9 mouse cellular contexts compared by ENCODE assay signal in genomic region chr9:15307257-15307656, GRCm38 (mm10). TPM values are rescaled to one million over a fixed set of nuclear protein-coding genes. Genes with fewer than 3 reads are reported as not detected.
DNase-seq lines count a peak whose midpoint lies in the region; ATAC-seq and TF ChIP-seq lines count a peak whose summit lies in the region.
"Had no signal": no experiment of that assay in that cellular context is flagged by ENCODE, and none has a peak within 500 bp of the region (broad histone marks: within the 10 kb centered on the region; RNA-seq: fewer than 3 reads in every experiment).

No protein-coding gene starts in this region.

- no peak for TF ChIP-seq POLR2A in limb, embryonic 14.5 days (IDR thresholded peaks at IDR 0.05; ENCODE audit: borderline replicate concordance, extremely low read depth, insufficient read depth, insufficient read length)

- no peak for DNase-seq in forebrain, embryonic 11.5 days (ENCODE audit: low spot score)
- no peak for DNase-seq in limb, embryonic 14.5 days (ENCODE audit: low spot score)
- DNase-seq in layer of hippocampus, postnatal 36 days, result no peak
- DNase-seq in left cerebral cortex, adult 18-20 months (ENCODE audit: low spot score in 2 of 2), result no peak
- no peak for DNase-seq in cerebellum, adult 9-10 months
- DNase-seq: adrenal gland, postnatal 25 days had no signal

- peak overlapping the region; percentile 85 for H3K4me2 ChIP-seq in forebrain, embryonic 11.5 days (ENCODE audit: low read depth, low read length, severe bottlenecking)
- peak overlapping the region; percentile 90 for H3K4me2 ChIP-seq in limb, embryonic 14.5 days (replicated peaks; ENCODE audit: low read depth, low read length, severe bottlenecking)
- peak overlapping the region; percentile 84 for H3K4me2 ChIP-seq in stomach, embryonic 14.5 days (replicated peaks; ENCODE audit: low read depth, low read length)

- H3K4me1 ChIP-seq in megakaryocyte, embryonic 14.5 days, result peaks cover 70% of the 10 kb centered on the region
- H3K4me1 ChIP-seq in forebrain, embryonic 11.5 days (replicated peaks; ENCODE audit: control insufficient read depth, insufficient read depth, low read length), result peaks cover 11% of the 10 kb centered on the region; the same call in 1 of the 2 replicates
- H3K4me1 ChIP-seq in limb, embryonic 14.5 days (ENCODE audit: control insufficient read depth, insufficient read depth, low read length), result peaks cover 18% of the 10 kb centered on the region
- H3K4me1 ChIP-seq in stomach, embryonic 14.5 days (ENCODE audit: control insufficient read depth, insufficient read depth, low read length), result peaks cover 16% of the 10 kb centered on the region; the same call in 1 of the 2 replicates

- peak overlapping the region; percentile 99 for H3K4me3 ChIP-seq in megakaryocyte, embryonic 14.5 days (replicated peaks)
- H3K4me3 ChIP-seq in forebrain, embryonic 11.5 days (ENCODE audit: low read depth, low read length), result peak overlapping the region; percentile 70
- H3K4me3 ChIP-seq in limb, embryonic 14.5 days (replicated peaks; ENCODE audit: low read length), result peak overlapping the region; percentile 95
- peak overlapping the region; percentile 78 for H3K4me3 ChIP-seq in stomach, embryonic 14.5 days (ENCODE audit: low read depth, low read length)

- no peaks in the 10 kb centered on the region for H3K27me3 ChIP-seq in megakaryocyte, embryonic 14.5 days (replicated peaks)
- no peaks in the 10 kb centered on the region for H3K27me3 ChIP-seq in forebrain, embryonic 11.5 days (ENCODE audit: control insufficient read depth, insufficient read depth, low read length)
- H3K27me3 ChIP-seq in limb, embryonic 14.5 days (ENCODE audit: control insufficient read depth, insufficient read depth, low read length), result no peaks in the 10 kb centered on the region
- H3K27me3 ChIP-seq in stomach, embryonic 14.5 days (ENCODE audit: control insufficient read depth, insufficient read depth, low read length), result no peaks in the 10 kb centered on the region

- peak overlapping the region; percentile 91 for H3K9ac ChIP-seq in forebrain, embryonic 11.5 days (ENCODE audit: low read length)
- H3K9ac ChIP-seq in limb, embryonic 14.5 days (ENCODE audit: low read depth, low read length, severe bottlenecking), result peak overlapping the region; percentile 97
- peak overlapping the region; percentile 82 for H3K9ac ChIP-seq in stomach, embryonic 14.5 days (replicated peaks; ENCODE audit: low read depth, low read length)

- H3K27ac ChIP-seq in forebrain, embryonic 11.5 days (ENCODE audit: low read depth, low read length), result no peak overlapping the region
- no peak overlapping the region for H3K27ac ChIP-seq in limb, embryonic 14.5 days (replicated peaks; ENCODE audit: low read depth, low read length)
- no peak overlapping the region for H3K27ac ChIP-seq in stomach, embryonic 14.5 days (ENCODE audit: low read length)

- H3K36me3 ChIP-seq in megakaryocyte, embryonic 14.5 days (replicated peaks; ENCODE audit: low read length), result peaks cover 54% of the 10 kb centered on the region
- H3K36me3 ChIP-seq in forebrain, embryonic 11.5 days (ENCODE audit: control insufficient read depth, insufficient read depth, low read length), result peaks cover 16% of the 10 kb centered on the region
- H3K36me3 ChIP-seq in limb, embryonic 14.5 days (ENCODE audit: control insufficient read depth, insufficient read depth, low read length), result peaks cover 45% of the 10 kb centered on the region
- H3K36me3 ChIP-seq in stomach, embryonic 14.5 days (ENCODE audit: control insufficient read depth, insufficient read depth, low read length), result peaks cover 35% of the 10 kb centered on the region

- WGBS in forebrain, embryonic 11.5 days, result 10% methylated on average over 6 of the region's 6 CpGs
- 8% methylated on average over 6 of the region's 6 CpGs for WGBS in limb, embryonic 14.5 days
- WGBS in stomach, embryonic 14.5 days, result 10% methylated on average over 6 of the region's 6 CpGs

- no peak for ATAC-seq in megakaryocyte, adult 5-6 weeks (ENCODE audit: poor library complexity, severe bottlenecking)
- ATAC-seq in forebrain, embryonic 11.5 days (replicated peaks; ENCODE audit: low FRiP score), result no peak
- ATAC-seq in limb, embryonic 14.5 days (ENCODE audit: low FRiP score, low read depth), result no peak
- no peak for ATAC-seq in stomach, embryonic 14.5 days (ENCODE audit: insufficient number of reproducible peaks, insufficient read depth, low FRiP score, low read depth)

- H3K9me3 ChIP-seq in megakaryocyte, embryonic 14.5 days, result no peaks in the 10 kb centered on the region
- H3K9me3 ChIP-seq in forebrain, embryonic 11.5 days (ENCODE audit: control insufficient read depth, low read length), result no peaks in the 10 kb centered on the region
- no peaks in the 10 kb centered on the region for H3K9me3 ChIP-seq in limb, embryonic 14.5 days (ENCODE audit: control insufficient read depth, low read length)
- no peaks in the 10 kb centered on the region for H3K9me3 ChIP-seq in stomach, embryonic 14.5 days (ENCODE audit: control insufficient read depth, low read depth, low read length)

RNA-seq across cellular contexts. Expression of gene 4931406C07Rik, which starts 1.0 kb away (rescaled TPM):
- polyA plus RNA-seq in megakaryocyte, embryonic 14.5 days (2012; ENCODE audit: insufficient read depth, low replicate concordance), result 1.9 and 5.2 TPM in 2 replicates
- 8.2 and 9.1 TPM in 2 replicates for total RNA-seq in megakaryocyte, adult 5-6 weeks (2015)
- 8.0 and 8.6 TPM in 2 replicates for total RNA-seq in megakaryocyte, adult 5-6 weeks (2017)
- polyA plus RNA-seq in forebrain, embryonic 11.5 days (2014; fragmentation: Nextera tagmentation; extraction: Ambion mirVana), result 5.2 and 6.3 TPM in 2 replicates
- polyA plus RNA-seq in limb, embryonic 14.5 days (2012; rRNA removed), result 18.7 and 22.9 TPM in 2 replicates
- polyA plus RNA-seq in limb, embryonic 14.5 days (2014; fragmentation: Nextera tagmentation; extraction: Ambion mirVana), result 9.5 and 11.4 TPM in 2 replicates
- polyA plus RNA-seq in stomach, embryonic 14.5 days (2014; fragmentation: Nextera tagmentation; extraction: Ambion mirVana), result 9.8 and 10.3 TPM in 2 replicates
- total RNA-seq in layer of hippocampus, postnatal 36 days (2021), result 10 to 100 TPM; 16.2 to 18.5 TPM
- 10 to 100 TPM; 15.1 to 18.3 TPM for total RNA-seq in left cerebral cortex, adult 18-20 months (2021)

RNA-seq across cellular contexts. Expression of gene Taf1d, which starts 1.2 kb away (rescaled TPM):
- polyA plus RNA-seq in megakaryocyte, embryonic 14.5 days (2012; ENCODE audit: insufficient read depth, low replicate concordance), result 18.8 and 30.9 TPM in 2 replicates
- 115 and 157 TPM in 2 replicates for total RNA-seq in megakaryocyte, adult 5-6 weeks (2015)
- total RNA-seq in megakaryocyte, adult 5-6 weeks (2017), result 850 and 1,047 TPM in 2 replicates
- 68.6 and 78.4 TPM in 2 replicates for polyA plus RNA-seq in forebrain, embryonic 11.5 days (2014; fragmentation: Nextera tagmentation; extraction: Ambion mirVana)
- polyA plus RNA-seq in limb, embryonic 14.5 days (2012; rRNA removed), result 69.9 and 131 TPM in 2 replicates
- polyA plus RNA-seq in limb, embryonic 14.5 days (2014; fragmentation: Nextera tagmentation; extraction: Ambion mirVana), result 66.5 and 69.8 TPM in 2 replicates
- 84.8 and 96.8 TPM in 2 replicates for polyA plus RNA-seq in stomach, embryonic 14.5 days (2014; fragmentation: Nextera tagmentation; extraction: Ambion mirVana)
- 10 to 100 TPM; 34.3 to 35.2 TPM for total RNA-seq in layer of hippocampus, postnatal 36 days (2021)
- total RNA-seq in left cerebral cortex, adult 18-20 months (2021), result 10 to 100 TPM; 21.7 to 36.3 TPM

RNA-seq across cellular contexts. Expression of gene Med17, which starts 27.5 kb away (rescaled TPM):
- polyA plus RNA-seq in megakaryocyte, embryonic 14.5 days (2012; ENCODE audit: insufficient read depth, low replicate concordance), result 1.0 and 7.6 TPM in 2 replicates
- total RNA-seq in megakaryocyte, adult 5-6 weeks (2015), result 32.1 and 34.7 TPM in 2 replicates
- total RNA-seq in megakaryocyte, adult 5-6 weeks (2017), result 30.4 and 32.8 TPM in 2 replicates
- 47.7 and 51.1 TPM in 2 replicates for polyA plus RNA-seq in forebrain, embryonic 11.5 days (2014; fragmentation: Nextera tagmentation; extraction: Ambion mirVana)
- polyA plus RNA-seq in limb, embryonic 14.5 days (2012; rRNA removed), result 46.4 and 55.8 TPM in 2 replicates
- polyA plus RNA-seq in limb, embryonic 14.5 days (2014; fragmentation: Nextera tagmentation; extraction: Ambion mirVana), result 33.6 and 40.2 TPM in 2 replicates
- 39.8 and 43.1 TPM in 2 replicates for polyA plus RNA-seq in stomach, embryonic 14.5 days (2014; fragmentation: Nextera tagmentation; extraction: Ambion mirVana)
- 10 to 100 TPM; 38.9 to 41.9 TPM for total RNA-seq in layer of hippocampus, postnatal 36 days (2021)
- 10 to 100 TPM; 33.0 to 35.4 TPM for total RNA-seq in left cerebral cortex, adult 18-20 months (2021)

RNA-seq across cellular contexts. Expression of gene Cep295, which starts 50.3 kb away (rescaled TPM):
- 1.3 TPM in 1 of 2 replicates, not detected in the other for polyA plus RNA-seq in megakaryocyte, embryonic 14.5 days (2012; ENCODE audit: insufficient read depth, low replicate concordance)
- total RNA-seq in megakaryocyte, adult 5-6 weeks (2015), result 39.6 and 41.6 TPM in 2 replicates
- 27.8 and 37.2 TPM in 2 replicates for total RNA-seq in megakaryocyte, adult 5-6 weeks (2017)
- 28.3 and 28.4 TPM in 2 replicates for polyA plus RNA-seq in forebrain, embryonic 11.5 days (2014; fragmentation: Nextera tagmentation; extraction: Ambion mirVana)
- 25.4 and 29.8 TPM in 2 replicates for polyA plus RNA-seq in limb, embryonic 14.5 days (2012; rRNA removed)
- polyA plus RNA-seq in limb, embryonic 14.5 days (2014; fragmentation: Nextera tagmentation; extraction: Ambion mirVana), result 15.3 and 18.0 TPM in 2 replicates
- 25.6 and 26.6 TPM in 2 replicates for polyA plus RNA-seq in stomach, embryonic 14.5 days (2014; fragmentation: Nextera tagmentation; extraction: Ambion mirVana)
- 10 to 100 TPM; 20.7 to 24.0 TPM for total RNA-seq in layer of hippocampus, postnatal 36 days (2021)
- 10 to 100 TPM; 19.7 to 20.0 TPM for total RNA-seq in left cerebral cortex, adult 18-20 months (2021)
